Mouse (Mus musculus): ENCODE results near the gene Cd44. TPM values are rescaled to one million over a fixed set of nuclear protein-coding genes. Genes with fewer than 3 reads are reported as not detected.

Cd44 gene
- total RNA-seq, 1 experiment from 2014 or later: 38.5 TPM

Other genes starting within 250 kb of the Cd44 start
- gene Slc1a2, start 243.0 kb downstream of the Cd44 start, total RNA-seq (2021): 0.06 and 0.67 TPM in 2 replicates
- gene Pdhx, start 171.8 kb upstream of the Cd44 start, total RNA-seq (2021): 109 and 134 TPM in 2 replicates
- gene Apip, start 172.0 kb upstream of the Cd44 start, total RNA-seq (2021): 55.1 and 56.0 TPM in 2 replicates